Mouse (Mus musculus) left cerebral cortex, adult 8-10 months (tissue): ENCODE results near the gene Ccdc69. TPM values are rescaled to one million over a fixed set of nuclear protein-coding genes. Genes with fewer than 3 reads are reported as not detected.

Experiments used
- DNase-seq, 2 experiments: peaks; one replicate each; pipeline ENCODE4 v3.0.0; 2022; ENCODE audit warnings: low spot score in 2 of 2
- total RNA-seq, 4 experiments: library from RNA; stranded (reverse); gene quantifications; 2 replicates each; pipeline ENCODE4 v1.2.4; 2022

Ccdc69 gene
- total RNA-seq, 4 experiments from 2014 or later = 0.44 to 0.50 (median 0.47) TPM

GRCm38 (mm10) chr11:55046600-55046999, 31.3 kb downstream of the Ccdc69 start:
- no peak for DNase-seq

GRCm38 (mm10) chr11:55041348-55041747, 36.6 kb downstream of the Ccdc69 start:
- no peak for DNase-seq

GRCm38 (mm10) chr11:55039591-55039990, 38.3 kb downstream of the Ccdc69 start:
- peak in 1 of 2 experiments; percentile 73 for DNase-seq

- DNase-seq = no peak
These were observed 41.3 kb downstream of the Ccdc69 start for GRCm38 (mm10) chr11:55036601-55037000.

GRCm38 (mm10) chr11:55033040-55033660, 44.8 kb downstream of the Ccdc69 start, which contains the start of gene Anxa6:
Gene Anxa6, minus strand, starts transcription at chr11:55033445.
- peak; percentile 58 to 62 for DNase-seq

- DNase-seq = no peak
These were observed 45.6 kb downstream of the Ccdc69 start for GRCm38 (mm10) chr11:55032286-55032685.

- no peak for DNase-seq
These were observed 46.0 kb downstream of the Ccdc69 start for GRCm38 (mm10) chr11:55031991-55032280.

GRCm38 (mm10) chr11:55031211-55031990, 46.5 kb downstream of the Ccdc69 start:
- DNase-seq = no peak

- no peak for DNase-seq
These were observed 49.4 kb downstream of the Ccdc69 start for GRCm38 (mm10) chr11:55028509-55028908.

- no peak for DNase-seq
These were observed 50.6 kb downstream of the Ccdc69 start for GRCm38 (mm10) chr11:55027204-55027855.

- DNase-seq = no peak
These were observed 52.0 kb downstream of the Ccdc69 start for GRCm38 (mm10) chr11:55025896-55026295.

GRCm38 (mm10) chr11:55023583-55023982, 54.3 kb downstream of the Ccdc69 start:
- no peak for DNase-seq

GRCm38 (mm10) chr11:55023049-55023564, 54.8 kb downstream of the Ccdc69 start:
- DNase-seq = peak; percentile 58 to 68

- no peak for DNase-seq
These were observed 55.4 kb downstream of the Ccdc69 start for GRCm38 (mm10) chr11:55022508-55022907.

GRCm38 (mm10) chr11:55021859-55022258, 56.1 kb downstream of the Ccdc69 start:
- no peak for DNase-seq

- DNase-seq = no peak
These were observed 56.5 kb downstream of the Ccdc69 start for GRCm38 (mm10) chr11:55021458-55021857.

GRCm38 (mm10) chr11:55019711-55020110, 58.2 kb downstream of the Ccdc69 start:
- no peak for DNase-seq

- DNase-seq = no peak
These were observed 59.9 kb downstream of the Ccdc69 start for GRCm38 (mm10) chr11:55018034-55018433.

- DNase-seq = no peak
These were observed 60.7 kb downstream of the Ccdc69 start for GRCm38 (mm10) chr11:55017201-55017600.

- no peak for DNase-seq
These were observed 61.2 kb downstream of the Ccdc69 start for GRCm38 (mm10) chr11:55016758-55017157.

GRCm38 (mm10) chr11:55015831-55016241, 62.1 kb downstream of the Ccdc69 start:
- no peak for DNase-seq

GRCm38 (mm10) chr11:55015264-55015663, 62.7 kb downstream of the Ccdc69 start:
- DNase-seq = no peak
